Mouse (Mus musculus): Measurements from ENCODE around the gene Cldn14. TPM values are rescaled to one million over a fixed set of nuclear protein-coding genes. Genes with fewer than 3 reads are reported as not detected.

Gene Cldn14
- polyA plus RNA-seq, 1 experiment: not detected

- 0 out of 2 replicates have a peak, but pooled peaks cover 2% of the 10 kb centered on the region for H3K4me1 ChIP-seq (ENCODE audit: control insufficient read depth, insufficient read depth, low read length)
- no peak for TF ChIP-seq POLR2A (IDR thresholded peaks at IDR 0.05; ENCODE audit: low read depth, low read length)
- no peak for TF ChIP-seq CTCF (IDR thresholded peaks at IDR 0.05; ENCODE audit: borderline replicate concordance, insufficient read depth, low read length)
Observed at GRCm38 (mm10) chr16:93908196-93908595, 100.4 kb downstream of the Cldn14 start.

GRCm38 (mm10) chr16:93907761-93908160, 100.9 kb downstream of the Cldn14 start:
- Histone ChIP-seq H3K4me1 (ENCODE audit: control insufficient read depth, insufficient read depth, low read length) (0 out of 2 replicates have a peak, but pooled peaks cover 2% of the 10 kb centered on the region), H3K4me3 (ENCODE audit: insufficient read depth, low read length) (no peak overlapping the region), H3K27ac (ENCODE audit: insufficient read depth, low read length) (no peak overlapping the region)
- TF ChIP-seq POLR2A (IDR thresholded peaks at IDR 0.05; ENCODE audit: low read depth, low read length) (no peak), CTCF (IDR thresholded peaks at IDR 0.05; ENCODE audit: borderline replicate concordance, insufficient read depth, low read length) (no peak)

More at GRCm38 (mm10) chr16:93908196-93908595, 100.4 kb downstream of the Cldn14 start:
- Histone ChIP-seq H3K27ac (ENCODE audit: insufficient read depth, low read length) (no peak overlapping the region), H3K4me3 (ENCODE audit: insufficient read depth, low read length) (no peak overlapping the region)

GRCm38 (mm10) chr16:93906156-93907014, 102.3 kb downstream of the Cldn14 start:
- no peak for TF ChIP-seq POLR2A (IDR thresholded peaks at IDR 0.05; ENCODE audit: low read depth, low read length)
- TF ChIP-seq CTCF (IDR thresholded peaks at IDR 0.05; ENCODE audit: borderline replicate concordance, insufficient read depth, low read length): peak; percentile 95
- Histone ChIP-seq H3K4me1 (ENCODE audit: control insufficient read depth, insufficient read depth, low read length) (0 out of 2 replicates have a peak, but pooled peaks cover 2% of the 10 kb centered on the region), H3K4me3 (ENCODE audit: insufficient read depth, low read length) (no peak overlapping the region), H3K27ac (ENCODE audit: insufficient read depth, low read length) (no peak overlapping the region)

- TF ChIP-seq CTCF (IDR thresholded peaks at IDR 0.05; ENCODE audit: borderline replicate concordance, insufficient read depth, low read length): peak; percentile 49
- no peak for TF ChIP-seq POLR2A (IDR thresholded peaks at IDR 0.05; ENCODE audit: low read depth, low read length)
- no peak overlapping the region for H3K27ac ChIP-seq (ENCODE audit: insufficient read depth, low read length)
- no peak overlapping the region for H3K4me3 ChIP-seq (ENCODE audit: insufficient read depth, low read length)
- 0 out of 2 replicates have a peak, but pooled peaks cover 2% of the 10 kb centered on the region for H3K4me1 ChIP-seq (ENCODE audit: control insufficient read depth, insufficient read depth, low read length)
Observed at GRCm38 (mm10) chr16:93903027-93903426, 105.6 kb downstream of the Cldn14 start.

GRCm38 (mm10) chr16:93893285-93893684, 115.4 kb downstream of the Cldn14 start:
- Histone ChIP-seq H3K27ac (ENCODE audit: insufficient read depth, low read length) (no peak overlapping the region), H3K4me3 (ENCODE audit: insufficient read depth, low read length) (no peak overlapping the region), H3K4me1 (ENCODE audit: control insufficient read depth, insufficient read depth, low read length) (no peaks in the 10 kb centered on the region)
- TF ChIP-seq CTCF (IDR thresholded peaks at IDR 0.05; ENCODE audit: borderline replicate concordance, insufficient read depth, low read length) (no peak), POLR2A (IDR thresholded peaks at IDR 0.05; ENCODE audit: low read depth, low read length) (no peak)

GRCm38 (mm10) chr16:93890948-93891604, 117.6 kb downstream of the Cldn14 start:
- Histone ChIP-seq H3K4me1 (ENCODE audit: control insufficient read depth, insufficient read depth, low read length) (no peaks in the 10 kb centered on the region; the same call in 1 of the 2 replicates), H3K27ac (ENCODE audit: insufficient read depth, low read length) (no peak overlapping the region), H3K4me3 (ENCODE audit: insufficient read depth, low read length) (no peak overlapping the region)
- TF ChIP-seq POLR2A (IDR thresholded peaks at IDR 0.05; ENCODE audit: low read depth, low read length): no peak
- TF ChIP-seq CTCF (IDR thresholded peaks at IDR 0.05; ENCODE audit: borderline replicate concordance, insufficient read depth, low read length): no peak

- no peak overlapping the region for H3K27ac ChIP-seq (ENCODE audit: insufficient read depth, low read length)
- H3K4me1 ChIP-seq (ENCODE audit: control insufficient read depth, insufficient read depth, low read length): no peaks in the 10 kb centered on the region; the same call in 1 of the 2 replicates
- TF ChIP-seq POLR2A (IDR thresholded peaks at IDR 0.05; ENCODE audit: low read depth, low read length): no peak
- no peak for TF ChIP-seq CTCF (IDR thresholded peaks at IDR 0.05; ENCODE audit: borderline replicate concordance, insufficient read depth, low read length)
- no peak overlapping the region for H3K4me3 ChIP-seq (ENCODE audit: insufficient read depth, low read length)
Observed at GRCm38 (mm10) chr16:93888481-93888880, 120.2 kb downstream of the Cldn14 start.

- no peaks in the 10 kb centered on the region; the same call in 1 of the 2 replicates for H3K4me1 ChIP-seq (ENCODE audit: control insufficient read depth, insufficient read depth, low read length)
- no peak overlapping the region for H3K27ac ChIP-seq (ENCODE audit: insufficient read depth, low read length)
- peak overlapping the region; percentile 62 for H3K4me3 ChIP-seq (ENCODE audit: insufficient read depth, low read length)
- TF ChIP-seq CTCF (IDR thresholded peaks at IDR 0.05; ENCODE audit: borderline replicate concordance, insufficient read depth, low read length) (no peak), POLR2A (IDR thresholded peaks at IDR 0.05; ENCODE audit: low read depth, low read length) (no peak)
Observed at GRCm38 (mm10) chr16:93884722-93885113, 123.9 kb downstream of the Cldn14 start.

GRCm38 (mm10) chr16:93884086-93884721, 124.4 kb downstream of the Cldn14 start:
- no peak for TF ChIP-seq POLR2A (IDR thresholded peaks at IDR 0.05; ENCODE audit: low read depth, low read length)
- TF ChIP-seq CTCF (IDR thresholded peaks at IDR 0.05; ENCODE audit: borderline replicate concordance, insufficient read depth, low read length): no peak
- H3K4me3 ChIP-seq (ENCODE audit: insufficient read depth, low read length): peak overlapping the region; percentile 62
- H3K4me1 ChIP-seq (ENCODE audit: control insufficient read depth, insufficient read depth, low read length): no peaks in the 10 kb centered on the region; the same call in 1 of the 2 replicates
- no peak overlapping the region for H3K27ac ChIP-seq (ENCODE audit: insufficient read depth, low read length)
